Mouse (Mus musculus) liver, embryonic 16.5 days (tissue): ENCODE results near the gene Hlf. TPM values are rescaled to one million over a fixed set of nuclear protein-coding genes. Genes with fewer than 3 reads are reported as not detected.

ENCODE experiments used
- ATAC-seq: fragments of 200-750 bp; cut with Nextera tagmentation; 2 replicates; pipeline ENCODE4 v1.8.0; 2017; ENCODE audit warnings: low read depth, mild to moderate bottlenecking, moderate number of reproducible peaks, moderate library complexity
- H3K27ac ChIP-seq: fragments of 300-500 bp; sonication (generic); 2 replicates; pipeline ENCODE4 v1.5.1; 2014; ENCODE audit warnings: mild to moderate bottlenecking, low read length
- H3K27me3 ChIP-seq: fragments of 300-500 bp; sonication (generic); 2 replicates; pipeline ENCODE4 v1.6.1; 2014; ENCODE audit warnings: low read depth, low read length, mixed read lengths; ENCODE audit not compliant: control insufficient read depth, insufficient read depth
- H3K36me3 ChIP-seq: fragments of 300-500 bp; sonication (generic); 2 replicates; pipeline ENCODE4 v1.6.1; 2014; ENCODE audit warnings: mild to moderate bottlenecking; ENCODE audit not compliant: control insufficient read depth, insufficient read depth
- H3K4me1 ChIP-seq: fragments of 300-500 bp; sonication (generic); 2 replicates; pipeline ENCODE4 v1.6.1; 2014; ENCODE audit warnings: low read depth, low read length, mixed read lengths; ENCODE audit not compliant: control insufficient read depth
- H3K4me2 ChIP-seq: fragments of 300-500 bp; sonication (generic); 2 replicates; pipeline ENCODE4 v1.6.1; 2014; ENCODE audit warnings: low read depth, low read length, mixed read lengths
- H3K4me3 ChIP-seq: fragments of 300-500 bp; sonication (generic); 2 replicates; pipeline ENCODE4 v1.5.1; 2014; ENCODE audit warnings: low read depth, mild to moderate bottlenecking, low read length
- H3K9ac ChIP-seq: fragments of 300-500 bp; sonication (generic); 2 replicates; pipeline ENCODE4 v1.6.1; 2014; ENCODE audit warnings: low read depth, low read length
- H3K9me3 ChIP-seq: fragments of 300-500 bp; sonication (generic); replicated peaks from 2 replicates; pipeline ENCODE4 v1.6.1; 2016; ENCODE audit warnings: low read length; ENCODE audit not compliant: control insufficient read depth
- WGBS: fragments of 180-500 bp; shearing (Covaris S2); extraction: QIAGEN DNeasy Blood & Tissue Kit; methylation state at CpG from one replicate; pipeline ENCODE4 v1.1.7; 2014; ENCODE audit not compliant: insufficient replicate concordance; 5-methylcytosine and 5-hydroxymethylcytosine counted together
- polyA plus RNA-seq: library from polyadenylated mRNA; unstranded; fragments of >200 nt; fragmentation: Nextera tagmentation; extraction: Ambion mirVana; gene quantifications from 2 replicates; pipeline ENCODE4 v1.2.1, GENCODE M21; 2015

Gene Hlf
- polyA plus RNA-seq, 1 experiment from 2014 or later: 7.1 TPM

GRCm38 (mm10) chr11:90378008-90378407 lies 12.7 kb downstream of the Hlf start:
- no peaks in the 10 kb centered on the region for H3K36me3 ChIP-seq
- WGBS: 76% methylated on average over 5 of the region's 5 CpGs
- no peak overlapping the region for H3K27ac ChIP-seq
- H3K27me3 ChIP-seq: no peaks in the 10 kb centered on the region
- H3K4me1 ChIP-seq: no peaks in the 10 kb centered on the region; the same call in none of the 2 replicates
- no peaks in the 10 kb centered on the region for H3K9me3 ChIP-seq
- H3K4me2 ChIP-seq: no peak overlapping the region
- H3K9ac ChIP-seq: no peak overlapping the region
- H3K4me3 ChIP-seq: no peak overlapping the region
- no peak for ATAC-seq

GRCm38 (mm10) chr11:90376436-90376835 lies 14.3 kb downstream of the Hlf start:
- Histone ChIP-seq H3K4me3 (no peak overlapping the region), H3K27me3 (no peaks in the 10 kb centered on the region), H3K4me1 (no peaks in the 10 kb centered on the region), H3K4me2 (no peak overlapping the region), H3K27ac (no peak overlapping the region), H3K9ac (no peak overlapping the region), H3K9me3 (no peaks in the 10 kb centered on the region), H3K36me3 (no peaks in the 10 kb centered on the region)
- 77% methylated on average over 9 of the region's 9 CpGs for WGBS
- no peak for ATAC-seq

GRCm38 (mm10) chr11:90371470-90372100 lies 19.1 kb downstream of the Hlf start:
- H3K36me3 ChIP-seq: no peaks in the 10 kb centered on the region
- H3K27ac ChIP-seq: no peak overlapping the region
- no peaks in the 10 kb centered on the region for H3K9me3 ChIP-seq
- H3K27me3 ChIP-seq: no peaks in the 10 kb centered on the region
- no peak overlapping the region for H3K9ac ChIP-seq
- H3K4me3 ChIP-seq: no peak overlapping the region
- peaks cover 12% of the 10 kb centered on the region for H3K4me1 ChIP-seq
- H3K4me2 ChIP-seq: no peak overlapping the region
- WGBS: 44% methylated on average over 8 of the region's 8 CpGs
- ATAC-seq: no peak

DNA sequence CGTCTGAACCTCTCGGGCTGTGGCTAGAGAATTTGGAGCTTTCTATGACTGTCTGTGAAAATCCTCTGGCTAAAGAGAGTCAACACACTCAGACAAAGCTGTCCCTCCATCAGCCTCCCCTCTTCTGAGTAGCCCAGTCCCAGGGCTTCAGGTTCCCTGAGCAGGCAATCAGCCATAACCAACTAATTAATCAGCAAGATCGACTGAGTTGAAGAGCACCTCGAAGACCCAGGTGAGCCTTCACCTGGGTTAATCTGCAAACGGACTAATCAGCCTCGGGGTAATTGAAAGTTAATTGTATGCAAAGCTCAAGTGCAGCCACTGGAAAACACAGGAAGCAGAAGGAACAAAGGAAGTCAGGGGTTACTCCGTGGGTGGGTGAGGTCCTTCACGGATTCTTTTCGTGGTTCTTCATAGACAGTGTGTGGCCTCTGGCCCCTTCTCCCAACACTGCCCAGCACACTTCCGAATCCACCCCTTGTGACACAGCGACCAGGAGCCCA lies 19.9 kb downstream of the Hlf start:
- Histone ChIP-seq H3K36me3 (no peaks in the 10 kb centered on the region), H3K27me3 (no peaks in the 10 kb centered on the region), H3K4me3 (no peak overlapping the region), H3K9me3 (no peaks in the 10 kb centered on the region), H3K4me2 (no peak overlapping the region), H3K27ac (no peak overlapping the region; the same call in 1 of the 2 replicates), H3K4me1 (peaks cover 12% of the 10 kb centered on the region), H3K9ac (no peak overlapping the region)
- ATAC-seq: no peak
- WGBS: 35% methylated on average over 11 of the region's 11 CpGs

DNA sequence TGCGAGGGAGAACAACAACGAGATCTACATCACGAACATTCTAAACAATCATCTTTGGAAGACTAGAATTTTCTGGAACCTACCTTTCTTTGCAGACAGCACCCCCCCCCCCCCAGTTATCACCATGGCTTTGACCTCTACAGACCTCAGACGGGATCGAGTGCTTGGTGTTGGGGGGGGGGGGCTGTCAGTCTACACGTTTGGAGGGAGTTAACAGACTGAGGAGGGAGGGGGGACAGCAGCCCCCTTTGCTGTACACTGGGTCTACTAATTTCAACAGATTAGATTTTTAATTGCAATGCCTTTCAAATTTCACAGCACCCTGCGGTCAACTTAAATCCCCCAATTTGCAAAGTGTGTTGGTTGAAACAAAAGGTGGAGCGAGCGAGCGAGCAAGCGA lies 20.3 kb downstream of the Hlf start:
- no peaks in the 10 kb centered on the region for H3K27me3 ChIP-seq
- H3K4me1 ChIP-seq: peaks cover 12% of the 10 kb centered on the region
- no peaks in the 10 kb centered on the region for H3K36me3 ChIP-seq
- no peak for ATAC-seq
- no peaks in the 10 kb centered on the region for H3K9me3 ChIP-seq
- 64% methylated on average over 11 of the region's 11 CpGs for WGBS
- H3K4me2 ChIP-seq: no peak overlapping the region
- H3K4me3 ChIP-seq: no peak overlapping the region
- H3K27ac ChIP-seq: peak overlapping the region; percentile 62
- H3K9ac ChIP-seq: no peak overlapping the region

DNA sequence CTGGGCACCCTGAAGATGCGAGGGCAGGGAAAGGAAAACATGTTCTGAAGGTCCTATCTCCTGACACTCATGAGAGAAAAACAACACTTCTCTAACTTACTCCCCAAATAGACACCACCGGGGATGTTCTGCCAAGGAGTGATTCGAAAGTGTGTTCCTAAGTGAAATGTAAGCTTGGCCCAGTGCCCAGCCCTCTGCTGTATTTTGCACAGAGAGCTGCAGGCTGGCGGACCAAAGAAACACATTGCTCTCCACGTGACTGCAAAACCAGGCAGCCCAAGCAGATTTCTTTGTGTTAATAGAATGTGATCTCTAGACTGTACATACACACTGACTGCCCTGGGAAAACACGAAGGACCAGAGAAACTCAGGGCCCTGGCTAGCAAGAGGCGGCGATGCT lies 21.1 kb downstream of the Hlf start:
- H3K9ac ChIP-seq: no peak overlapping the region

GRCm38 (mm10) chr11:90369115-90369514 lies 21.6 kb downstream of the Hlf start:
- H3K36me3 ChIP-seq: no peaks in the 10 kb centered on the region
- H3K4me2 ChIP-seq: no peak overlapping the region
- no peak overlapping the region for H3K9ac ChIP-seq
- no peaks in the 10 kb centered on the region for H3K27me3 ChIP-seq
- 56% methylated on average over 7 of the region's 7 CpGs for WGBS
- H3K4me3 ChIP-seq: no peak overlapping the region
- H3K9me3 ChIP-seq: no peaks in the 10 kb centered on the region
- H3K4me1 ChIP-seq: peaks cover 15% of the 10 kb centered on the region
- H3K27ac ChIP-seq: peak overlapping the region; percentile 41
- no peak for ATAC-seq

More for the DNA sequence above, 21.1 kb downstream of the Hlf start:
- no peaks in the 10 kb centered on the region for H3K36me3 ChIP-seq
- H3K9me3 ChIP-seq: no peaks in the 10 kb centered on the region
- 52% methylated on average over 8 of the region's 8 CpGs for WGBS
- no peak overlapping the region for H3K4me3 ChIP-seq
- no peaks in the 10 kb centered on the region for H3K27me3 ChIP-seq
- peaks cover 12% of the 10 kb centered on the region for H3K4me1 ChIP-seq
- peak overlapping the region; percentile 62 for H3K27ac ChIP-seq
- ATAC-seq: peak; percentile 84
- no peak overlapping the region for H3K4me2 ChIP-seq

- peaks cover 15% of the 10 kb centered on the region for H3K4me1 ChIP-seq
- H3K36me3 ChIP-seq: no peaks in the 10 kb centered on the region
- no peaks in the 10 kb centered on the region for H3K27me3 ChIP-seq
- H3K4me2 ChIP-seq: no peak overlapping the region
- no peak for ATAC-seq
- no peak overlapping the region for H3K9ac ChIP-seq
- no peaks in the 10 kb centered on the region for H3K9me3 ChIP-seq
- WGBS: 70% methylated on average over 14 of the region's 14 CpGs
- H3K4me3 ChIP-seq: no peak overlapping the region
- H3K27ac ChIP-seq: no peak overlapping the region; the same call in 1 of the 2 replicates
Measured at GRCm38 (mm10) chr11:90367894-90368860, 22.5 kb downstream of the Hlf start.

GRCm38 (mm10) chr11:90364865-90365264 lies 25.8 kb downstream of the Hlf start:
- H3K27me3 ChIP-seq: no peaks in the 10 kb centered on the region
- no peaks in the 10 kb centered on the region for H3K9me3 ChIP-seq
- H3K9ac ChIP-seq: no peak overlapping the region
- 32% methylated on average over 7 of the region's 7 CpGs for WGBS
- no peak overlapping the region for H3K4me2 ChIP-seq
- peaks cover 12% of the 10 kb centered on the region for H3K4me1 ChIP-seq
- no peak for ATAC-seq
- H3K27ac ChIP-seq: no peak overlapping the region
- no peaks in the 10 kb centered on the region for H3K36me3 ChIP-seq
- H3K4me3 ChIP-seq: no peak overlapping the region
